24 mouse cellular contexts compared by ENCODE assay signal in genomic region chr3:69458756-69459155, GRCm38 (mm10).
"Had no signal": no experiment of that assay in that cellular context is flagged by ENCODE, and none has a peak within 500 bp of the region (broad histone marks: within the 10 kb centered on the region; RNA-seq: fewer than 3 reads in every experiment).

No protein-coding gene starts in this region.

- H3K4me3 ChIP-seq: heart, adult 2 months; hindbrain, embryonic 10.5 days; hindbrain, embryonic 12.5 days; intestine, embryonic 15.5 days; layer of hippocampus, adult 2 months; limb, embryonic 13.5 days; limb, embryonic 15.5 days; liver, embryonic 12.5 days had no signal

- ATAC-seq: hindbrain, embryonic 16.5 days; inflammation-experienced regulatory T-cells, adult 6 months; intestine, embryonic 15.5 days; intestine, postnatal 0 days; liver, embryonic 12.5 days had no signal

- H3K27ac ChIP-seq: heart, adult 2 months; hindbrain, embryonic 10.5 days; hindbrain, embryonic 12.5 days; hindbrain, embryonic 14.5 days; intestine, embryonic 15.5 days; layer of hippocampus, adult 2 months; limb, embryonic 13.5 days; limb, embryonic 15.5 days; liver, embryonic 12.5 days; liver, embryonic 14.5 days had no signal

- DNase-seq: gastrocnemius, postnatal 14 days; gastrocnemius, postnatal 36 days; heart, adult 2 months; heart, postnatal 10 days; heart, postnatal 4 days; kidney, adult 18-20 months; kidney, adult 8-10 months; kidney, postnatal 10 days; kidney, postnatal 25 days; kidney, postnatal 4 days; layer of hippocampus, postnatal 36 days; left cerebral cortex, postnatal 4 days had no signal

- H3K4me1 ChIP-seq: hindbrain, embryonic 10.5 days; hindbrain, embryonic 12.5 days; intestine, embryonic 15.5 days; liver, embryonic 12.5 days had no signal
